Mouse (Mus musculus): ENCODE data around the gene Vmn1r12. TPM values are rescaled to one million over a fixed set of nuclear protein-coding genes. Genes with fewer than 3 reads are reported as not detected.
"Not testable (repeated sequence)": the region's sequence is repeated elsewhere in the genome, so short reads cannot be mapped to it uniquely, and the experiment has no call there.

The Vmn1r12 gene
- polyA plus RNA-seq (2012) = under 0.01 TPM in 1 of 2 replicates, not detected in the other

DNA sequence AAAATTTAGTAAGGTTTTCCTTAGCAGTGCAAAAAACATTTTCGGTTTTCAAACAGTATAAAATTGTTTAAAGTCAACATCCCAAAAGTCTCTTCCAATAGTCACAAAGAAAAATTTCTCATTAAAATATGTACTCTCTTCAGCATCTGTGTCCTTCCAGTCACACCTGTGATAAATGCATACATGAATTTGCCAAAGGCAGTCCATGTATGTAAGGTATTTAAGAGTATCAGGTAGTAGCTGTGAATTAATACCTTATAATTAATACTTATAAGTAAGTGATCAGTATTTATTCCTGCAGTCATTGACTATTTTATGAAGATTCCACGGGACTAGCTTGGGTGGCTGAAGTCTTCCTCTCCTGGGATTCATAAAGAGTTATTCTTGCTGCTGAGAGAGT, at the start of gene Vmn1r12:
Gene Vmn1r12, plus strand, starts transcription at position 301 of the 400 bp plus-strand sequence.
- no peaks in the 10 kb centered on the region for H3K4me1 ChIP-seq (ENCODE audit: control insufficient read depth)
- H3K36me3 ChIP-seq (ENCODE audit: control insufficient read depth) = no peaks in the 10 kb centered on the region
- no peak for TF ChIP-seq GATA1 (IDR thresholded peaks at IDR 0.05; ENCODE audit: low read length)
- TF ChIP-seq TAL1 (IDR thresholded peaks at IDR 0.05; ENCODE audit: low read length) = no peak
- no peaks in the 10 kb centered on the region for H3K9me3 ChIP-seq (ENCODE audit: control insufficient read depth, low read length)
- H3K27me3 ChIP-seq (ENCODE audit: control insufficient read depth) = no peaks in the 10 kb centered on the region
- H3K4me3 ChIP-seq (replicated peaks) = no peak within 1 kb of the TSS

DNA sequence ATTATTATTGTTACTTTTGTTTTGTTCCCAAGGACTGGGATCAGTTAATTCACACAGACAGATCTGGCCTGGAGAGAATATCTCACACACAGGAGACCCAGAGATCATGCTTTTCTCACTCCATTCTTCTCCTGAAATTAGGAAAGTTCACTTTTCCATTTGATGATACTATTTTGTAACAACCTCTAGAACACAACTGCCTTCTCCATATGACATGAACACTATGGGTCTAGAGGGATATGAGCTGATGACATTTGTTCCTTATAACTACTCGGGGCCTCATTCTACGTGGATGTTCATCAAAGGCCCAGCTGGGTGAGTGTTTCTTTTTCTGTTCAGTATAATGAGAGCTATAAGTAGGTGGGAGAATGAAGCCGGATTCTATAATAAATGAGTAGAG, 47.6 kb upstream of the Vmn1r12 start, which contains the start of gene Vmn1r10:
Gene Vmn1r10, plus strand, starts transcription at position 301 of the 400 bp plus-strand sequence.
- Histone ChIP-seq H3K4me3 (replicated peaks) (no peak within 1 kb of the TSS), H3K36me3 (ENCODE audit: control insufficient read depth) (no peaks in the 10 kb centered on the region), H3K27me3 (ENCODE audit: control insufficient read depth) (no peaks in the 10 kb centered on the region), H3K4me1 (ENCODE audit: control insufficient read depth) (no peaks in the 10 kb centered on the region), H3K9me3 (ENCODE audit: control insufficient read depth, low read length) (no peaks in the 10 kb centered on the region)
- TF ChIP-seq GATA1 (IDR thresholded peaks at IDR 0.05; ENCODE audit: low read length) (no peak), TAL1 (IDR thresholded peaks at IDR 0.05; ENCODE audit: low read length) (no peak)

DNA sequence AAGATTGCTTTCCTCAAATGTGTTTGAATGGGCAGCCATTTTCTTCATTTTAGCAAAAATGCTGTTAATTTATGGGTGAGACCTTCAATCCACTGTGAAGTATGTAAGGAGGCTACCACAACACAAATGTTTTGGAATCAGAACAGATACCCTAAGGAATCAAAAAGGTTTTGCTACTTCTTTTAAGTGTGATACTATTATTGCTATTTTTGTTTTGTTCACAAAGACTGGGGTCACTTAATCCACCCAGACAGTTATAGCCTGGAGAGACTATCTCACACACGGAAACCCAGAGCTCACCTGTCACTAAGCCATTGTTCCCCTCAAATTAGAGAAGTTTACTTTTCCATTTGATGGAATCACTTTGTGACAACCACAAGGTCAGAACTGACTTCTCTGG, 23.6 kb upstream of the Vmn1r12 start, which contains the start of gene Vmn1r11:
Gene Vmn1r11, plus strand, starts transcription at position 301 of the 400 bp plus-strand sequence.
- TF ChIP-seq TAL1 (IDR thresholded peaks at IDR 0.05; ENCODE audit: low read length) (no peak), GATA1 (IDR thresholded peaks at IDR 0.05; ENCODE audit: low read length) (no peak)
- no peaks in the 10 kb centered on the region for H3K4me1 ChIP-seq (ENCODE audit: control insufficient read depth)
- H3K27me3 ChIP-seq (ENCODE audit: control insufficient read depth) = no peaks in the 10 kb centered on the region
- no peak within 1 kb of the TSS for H3K4me3 ChIP-seq (replicated peaks)
- H3K9me3 ChIP-seq (ENCODE audit: control insufficient read depth, low read length) = no peaks in the 10 kb centered on the region
- H3K36me3 ChIP-seq (ENCODE audit: control insufficient read depth) = no peaks in the 10 kb centered on the region

DNA sequence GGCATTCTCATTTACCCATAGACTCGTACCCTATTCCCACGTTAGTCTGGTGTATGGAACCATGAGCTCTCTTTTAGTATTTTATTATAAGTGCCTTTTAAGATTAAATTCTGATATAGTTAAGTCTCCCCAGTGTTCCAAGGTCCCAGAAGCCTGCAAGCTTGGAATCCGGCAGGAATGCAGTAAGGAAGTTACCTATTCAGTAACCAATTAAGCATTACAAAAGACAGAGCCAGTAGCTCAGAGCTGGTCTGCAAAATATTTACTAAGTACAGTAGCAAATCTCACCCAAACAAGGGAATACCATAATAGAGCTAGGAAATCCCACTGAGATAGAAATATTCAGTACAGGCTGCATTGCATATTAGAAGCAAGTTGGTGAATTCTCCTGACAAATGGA, 33.3 kb downstream of the Vmn1r12 start:
- H3K9me3 ChIP-seq (ENCODE audit: control insufficient read depth, low read length); H3K27me3 ChIP-seq (ENCODE audit: control insufficient read depth); H3K4me3 ChIP-seq (replicated peaks); H3K36me3 ChIP-seq (ENCODE audit: control insufficient read depth); H3K4me1 ChIP-seq (ENCODE audit: control insufficient read depth): not testable (repeated sequence)

GRCm38 (mm10) chr6:57202990-57203389, 46.3 kb downstream of the Vmn1r12 start, which contains the start of gene Vmn1r13:
Gene Vmn1r13, plus strand, starts transcription at chr6:57203290.
- not testable (repeated sequence) for H3K36me3 ChIP-seq (ENCODE audit: control insufficient read depth); H3K4me1 ChIP-seq (ENCODE audit: control insufficient read depth); H3K9me3 ChIP-seq (ENCODE audit: control insufficient read depth, low read length); H3K4me3 ChIP-seq (replicated peaks); H3K27me3 ChIP-seq (ENCODE audit: control insufficient read depth)

Other genes starting within 250 kb of the Vmn1r12 start
- gene Nt5c3, start 233.0 kb upstream of the Vmn1r12 start, polyA plus RNA-seq (2012) = 21.3 and 22.9 TPM in 2 replicates
- gene Vmn1r4, start 232.9 kb upstream of the Vmn1r12 start, polyA plus RNA-seq (2012) = 0.02 TPM in 1 of 2 replicates, not detected in the other
- not detected in 2 replicates for gene Vmn1r5, start 186.6 kb upstream of the Vmn1r12 start, polyA plus RNA-seq (2012)
- 0.01 TPM in 1 of 2 replicates, not detected in the other for gene Vmn1r6, start 159.7 kb upstream of the Vmn1r12 start, polyA plus RNA-seq (2012)
- not detected in 2 replicates for gene Vmn1r7, start 131.6 kb upstream of the Vmn1r12 start, polyA plus RNA-seq (2012)
- not detected in 2 replicates for gene Vmn1r8, start 124.6 kb upstream of the Vmn1r12 start, polyA plus RNA-seq (2012)
- gene Vmn1r9, start 90.1 kb upstream of the Vmn1r12 start, polyA plus RNA-seq (2012) = not detected in 2 replicates
- gene Vmn1r10, start 47.5 kb upstream of the Vmn1r12 start, polyA plus RNA-seq (2012) = not detected in 2 replicates
- gene Vmn1r11, start 23.5 kb upstream of the Vmn1r12 start, polyA plus RNA-seq (2012) = not detected in 2 replicates
- gene Vmn1r13, start 46.4 kb downstream of the Vmn1r12 start, polyA plus RNA-seq (2012) = 0.01 TPM in 1 of 2 replicates, not detected in the other
- gene Vmn1r14, start 74.8 kb downstream of the Vmn1r12 start, polyA plus RNA-seq (2012) = not detected in 2 replicates
- not detected in 2 replicates for gene Vmn1r15, start 101.0 kb downstream of the Vmn1r12 start, polyA plus RNA-seq (2012)
- gene Vmn1r16, start 172.6 kb downstream of the Vmn1r12 start, polyA plus RNA-seq (2012) = not detected in 2 replicates
- not detected in 2 replicates for gene Vmn1r17, start 206.8 kb downstream of the Vmn1r12 start, polyA plus RNA-seq (2012)
- under 0.01 TPM in 2 replicates for gene Vmn1r18, start 238.9 kb downstream of the Vmn1r12 start, polyA plus RNA-seq (2012)
- not detected in 2 replicates for gene Vmn1r19, start 246.9 kb downstream of the Vmn1r12 start, polyA plus RNA-seq (2012)

Data from erythroblast, embryonic 14.5 days (primary cell).